Mouse (Mus musculus) embryonic facial prominence, embryonic 13.5 days (tissue): Measurements from ENCODE around the gene Timm13. TPM values are rescaled to one million over a fixed set of nuclear protein-coding genes. Genes with fewer than 3 reads are reported as not detected.
A peak's percentile ranks its signal among the peaks of the same experiment; 100 is the strongest.

Experiments
- ATAC-seq: fragments of 200-750 bp; cut with Nextera tagmentation; 2 replicates; pipeline ENCODE4 v1.8.0; 2017; ENCODE audit warnings: low read depth; ENCODE audit not compliant: insufficient number of reproducible peaks, insufficient read depth, low FRiP score, low TSS enrichment
- H3K27ac ChIP-seq: fragments of 300-500 bp; sonication (generic); 2 replicates; pipeline ENCODE4 v1.5.1; 2015; ENCODE audit warnings: moderate library complexity, mild to moderate bottlenecking, inconsistent platforms
- H3K27me3 ChIP-seq: fragments of 300-500 bp; sonication (generic); 2 replicates; pipeline ENCODE4 v1.6.1; 2015; ENCODE audit warnings: mild to moderate bottlenecking, inconsistent platforms
- H3K36me3 ChIP-seq: fragments of 300-500 bp; sonication (generic); 2 replicates; pipeline ENCODE4 v1.6.1; 2015; ENCODE audit warnings: mild to moderate bottlenecking, inconsistent platforms
- H3K4me1 ChIP-seq: fragments of 300-500 bp; sonication (generic); 2 replicates; pipeline ENCODE4 v1.6.1; 2015; ENCODE audit warnings: inconsistent platforms
- H3K4me2 ChIP-seq: fragments of 300-500 bp; sonication (generic); 2 replicates; pipeline ENCODE4 v1.6.1; 2015; ENCODE audit warnings: moderate library complexity, mild to moderate bottlenecking, inconsistent platforms
- H3K4me3 ChIP-seq: fragments of 300-500 bp; sonication (generic); 2 replicates; pipeline ENCODE4 v1.5.1; 2015; ENCODE audit warnings: mild to moderate bottlenecking, inconsistent platforms
- H3K9ac ChIP-seq: fragments of 300-500 bp; sonication (generic); 2 replicates; pipeline ENCODE4 v1.6.1; 2015; ENCODE audit warnings: mild to moderate bottlenecking, inconsistent platforms
- H3K9me3 ChIP-seq: fragments of 300-500 bp; sonication (generic); 2 replicates; pipeline ENCODE4 v1.6.1; 2016; ENCODE audit warnings: inconsistent platforms
- WGBS: fragments of 180-500 bp; shearing (Covaris S2); methylation state at CpG from one replicate; pipeline ENCODE4 v1.1.7; 2015; ENCODE audit warnings: mixed read lengths; 5-methylcytosine and 5-hydroxymethylcytosine counted together
- polyA plus RNA-seq: library from polyadenylated mRNA; unstranded; fragments of >200 nt; fragmentation: Nextera tagmentation; extraction: Ambion mirVana; gene quantifications from 2 replicates; pipeline ENCODE4 v1.2.1, GENCODE M21; 2015

The Timm13 gene
- polyA plus RNA-seq, 1 experiment from 2014 or later: 358 TPM

DNA sequence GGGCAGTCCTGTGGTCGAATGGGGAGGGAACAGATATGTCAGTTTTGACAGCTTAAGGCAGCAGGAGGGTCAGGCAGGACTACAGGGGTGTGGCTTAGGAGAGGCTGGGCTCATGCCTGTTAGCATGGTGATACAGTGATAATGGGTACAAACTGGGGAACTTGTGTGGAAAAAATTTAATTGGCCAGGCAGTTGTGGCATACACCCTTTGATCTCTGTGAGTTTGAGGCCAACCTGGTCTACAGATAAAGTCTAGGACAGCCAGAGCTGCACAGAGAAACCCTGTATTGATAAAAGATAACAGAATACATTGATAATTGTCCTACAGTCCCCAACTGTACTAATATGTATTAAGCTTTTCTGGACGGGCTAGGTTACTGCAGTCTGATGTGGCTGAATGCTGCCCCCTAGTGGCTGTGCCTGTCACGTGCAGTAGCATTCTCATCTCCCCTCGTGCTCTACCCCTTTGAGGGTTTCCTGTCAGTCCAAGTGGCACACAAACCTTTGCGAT lies 20.6 kb downstream of the Timm13 start:
- no peaks in the 10 kb centered on the region for H3K9me3 ChIP-seq
- no peak overlapping the region for H3K9ac ChIP-seq
- no peak for ATAC-seq
- H3K36me3 ChIP-seq: no peaks in the 10 kb centered on the region
- H3K27me3 ChIP-seq: no peaks in the 10 kb centered on the region
- H3K27ac ChIP-seq: no peak overlapping the region
- H3K4me3 ChIP-seq: no peak overlapping the region
- 19% methylated on average over 5 of the region's 5 CpGs for WGBS
- H3K4me1 ChIP-seq: no peaks in the 10 kb centered on the region
- no peak overlapping the region for H3K4me2 ChIP-seq

GRCm38 (mm10) chr10:80876594-80876993 lies 24.2 kb downstream of the Timm13 start:
- Histone ChIP-seq H3K27me3 (0 out of 2 replicates have a peak, but pooled peaks cover 5% of the 10 kb centered on the region), H3K36me3 (no peaks in the 10 kb centered on the region), H3K9ac (0 out of 2 replicates have a peak overlapping the region, but pooled peaks have one; percentile 44), H3K4me2 (no peak overlapping the region), H3K4me1 (no peaks in the 10 kb centered on the region), H3K4me3 (no peak overlapping the region), H3K27ac (no peak overlapping the region), H3K9me3 (no peaks in the 10 kb centered on the region)
- ATAC-seq: no peak
- 17% methylated on average over 3 of the region's 3 CpGs for WGBS

- H3K36me3 ChIP-seq: no peaks in the 10 kb centered on the region
- no peak overlapping the region for H3K9ac ChIP-seq
- no peak overlapping the region for H3K4me3 ChIP-seq
- H3K4me1 ChIP-seq: no peaks in the 10 kb centered on the region
- 33% methylated on average over 5 of the region's 5 CpGs for WGBS
- 0 out of 2 replicates have a peak, but pooled peaks cover 5% of the 10 kb centered on the region for H3K27me3 ChIP-seq
- no peaks in the 10 kb centered on the region for H3K9me3 ChIP-seq
- ATAC-seq: no peak
- no peak overlapping the region for H3K27ac ChIP-seq
- H3K4me2 ChIP-seq: no peak overlapping the region
Measured at GRCm38 (mm10) chr10:80876028-80876427, 24.7 kb downstream of the Timm13 start.

DNA sequence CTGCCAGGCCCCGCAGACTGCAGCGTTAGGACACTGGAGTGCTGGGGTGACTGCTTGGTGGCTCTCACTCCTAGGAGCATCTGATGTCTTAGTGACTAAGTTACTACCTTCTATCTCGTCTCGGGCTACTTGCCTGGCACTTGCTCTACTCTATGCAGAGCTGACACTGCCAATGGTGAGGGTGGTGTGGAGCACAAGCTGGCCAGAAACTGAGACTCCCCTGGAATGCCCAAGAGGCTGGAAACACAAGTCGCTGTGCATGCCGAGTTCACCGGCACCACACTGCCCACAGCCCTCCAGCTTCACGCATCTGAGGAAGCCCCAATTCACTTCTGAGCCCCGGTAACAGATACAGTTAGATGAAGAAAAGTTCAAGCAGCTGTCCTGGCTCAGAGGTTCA lies 26.7 kb downstream of the Timm13 start:
- no peak for ATAC-seq
- Histone ChIP-seq H3K4me2 (no peak overlapping the region), H3K36me3 (no peaks in the 10 kb centered on the region), H3K27ac (no peak overlapping the region), H3K4me3 (no peak overlapping the region), H3K9ac (peak overlapping the region; percentile 17; the same call in 1 of the 2 replicates), H3K27me3 (0 out of 2 replicates have a peak, but pooled peaks cover 5% of the 10 kb centered on the region), H3K4me1 (no peaks in the 10 kb centered on the region), H3K9me3 (no peaks in the 10 kb centered on the region)
- WGBS: 80% methylated on average over 9 of the region's 9 CpGs

- Histone ChIP-seq H3K27ac (no peak within 1 kb of the TSS), H3K9ac (no peak within 1 kb of the TSS), H3K36me3 (peaks cover 23% of the 10 kb centered on the region), H3K4me2 (no peak within 1 kb of the TSS), H3K9me3 (no peaks in the 10 kb centered on the region), H3K4me3 (no peak within 1 kb of the TSS), H3K4me1 (no peaks in the 10 kb centered on the region), H3K27me3 (0 out of 2 replicates have a peak, but pooled peaks cover 5% of the 10 kb centered on the region)
- ATAC-seq: no peak
- 20% methylated on average over 9 of the region's 9 CpGs for WGBS
Measured at GRCm38 (mm10) chr10:80871581-80871980, 29.2 kb downstream of the Timm13 start, which contains the start of gene Tmprss9. Gene Tmprss9 (plus strand): TSS chr10:80871848.

- H3K27ac ChIP-seq: no peak overlapping the region
- WGBS: 71% methylated on average over 1 of the region's 6 CpGs
- ATAC-seq: no peak
Measured at GRCm38 (mm10) chr10:80870993-80871392, 29.8 kb downstream of the Timm13 start.

GRCm38 (mm10) chr10:80864446-80864845 lies 36.3 kb downstream of the Timm13 start:
- Histone ChIP-seq H3K27ac (no peak overlapping the region), H3K4me3 (no peak overlapping the region), H3K9ac (no peak overlapping the region), H3K27me3 (no peaks in the 10 kb centered on the region), H3K4me2 (no peak overlapping the region), H3K4me1 (no peaks in the 10 kb centered on the region), H3K36me3 (peaks cover 78% of the 10 kb centered on the region), H3K9me3 (no peaks in the 10 kb centered on the region)
- 90% methylated on average over 16 of the region's 16 CpGs for WGBS
- ATAC-seq: no peak

More at GRCm38 (mm10) chr10:80870993-80871392, 29.8 kb downstream of the Timm13 start:
- 0 out of 2 replicates have a peak, but pooled peaks cover 5% of the 10 kb centered on the region for H3K27me3 ChIP-seq
- H3K9ac ChIP-seq: no peak overlapping the region
- no peaks in the 10 kb centered on the region for H3K9me3 ChIP-seq
- H3K4me2 ChIP-seq: no peak overlapping the region
- no peak overlapping the region for H3K4me3 ChIP-seq
- H3K4me1 ChIP-seq: no peaks in the 10 kb centered on the region
- H3K36me3 ChIP-seq: peaks cover 29% of the 10 kb centered on the region

GRCm38 (mm10) chr10:80862305-80862704 lies 38.5 kb downstream of the Timm13 start:
- H3K27ac ChIP-seq: no peak overlapping the region
- peaks cover 8% of the 10 kb centered on the region for H3K4me1 ChIP-seq
- H3K4me3 ChIP-seq: no peak overlapping the region
- H3K9ac ChIP-seq: no peak overlapping the region
- H3K9me3 ChIP-seq: no peaks in the 10 kb centered on the region
- H3K36me3 ChIP-seq: peaks cover 62% of the 10 kb centered on the region
- no peak for ATAC-seq
- WGBS: 91% methylated on average over 5 of the region's 5 CpGs
- no peak overlapping the region for H3K4me2 ChIP-seq
- H3K27me3 ChIP-seq: no peaks in the 10 kb centered on the region

- H3K9ac ChIP-seq: peak overlapping the region; percentile 92
- no peaks in the 10 kb centered on the region for H3K9me3 ChIP-seq
- no peaks in the 10 kb centered on the region for H3K27me3 ChIP-seq
- no peak for ATAC-seq
- WGBS: 82% methylated on average over 7 of the region's 7 CpGs
- H3K27ac ChIP-seq: no peak overlapping the region
- H3K36me3 ChIP-seq: peaks cover 26% of the 10 kb centered on the region
- H3K4me2 ChIP-seq: no peak overlapping the region
- H3K4me3 ChIP-seq: no peak overlapping the region
- peaks cover 37% of the 10 kb centered on the region for H3K4me1 ChIP-seq
Measured at GRCm38 (mm10) chr10:80858350-80858935, 42.3 kb downstream of the Timm13 start.

GRCm38 (mm10) chr10:80857848-80858247 lies 42.9 kb downstream of the Timm13 start:
- H3K9ac ChIP-seq: peak overlapping the region; percentile 92
- no peak for ATAC-seq
- peaks cover 40% of the 10 kb centered on the region for H3K4me1 ChIP-seq
- H3K27me3 ChIP-seq: no peaks in the 10 kb centered on the region
- H3K27ac ChIP-seq: peak overlapping the region; percentile 60; the same call in 1 of the 2 replicates
- 42% methylated on average over 3 of the region's 3 CpGs for WGBS
- H3K36me3 ChIP-seq: peaks cover 26% of the 10 kb centered on the region
- H3K4me2 ChIP-seq: peak overlapping the region; percentile 96
- H3K4me3 ChIP-seq: no peak overlapping the region
- H3K9me3 ChIP-seq: no peaks in the 10 kb centered on the region

GRCm38 (mm10) chr10:80857386-80857785 lies 43.4 kb downstream of the Timm13 start:
- Histone ChIP-seq H3K9ac (peak overlapping the region; percentile 92), H3K9me3 (no peaks in the 10 kb centered on the region), H3K36me3 (peaks cover 24% of the 10 kb centered on the region), H3K4me3 (no peak overlapping the region), H3K27me3 (no peaks in the 10 kb centered on the region), H3K4me2 (peak overlapping the region; percentile 96), H3K4me1 (peaks cover 40% of the 10 kb centered on the region), H3K27ac (peak overlapping the region; percentile 60; the same call in 1 of the 2 replicates)
- no peak for ATAC-seq
- WGBS: 34% methylated on average over 8 of the region's 8 CpGs

- no peak overlapping the region for H3K4me3 ChIP-seq
- peaks cover 40% of the 10 kb centered on the region for H3K4me1 ChIP-seq
- H3K9ac ChIP-seq: peak overlapping the region; percentile 92
- no peaks in the 10 kb centered on the region for H3K9me3 ChIP-seq
- no peak for ATAC-seq
- peak overlapping the region; percentile 96; the same call in 1 of the 2 replicates for H3K4me2 ChIP-seq
- WGBS: 66% methylated on average over 5 of the region's 5 CpGs
- H3K27ac ChIP-seq: peak overlapping the region; percentile 60; the same call in 1 of the 2 replicates
- peaks cover 24% of the 10 kb centered on the region for H3K36me3 ChIP-seq
- H3K27me3 ChIP-seq: no peaks in the 10 kb centered on the region
Measured at GRCm38 (mm10) chr10:80856908-80857307, 43.9 kb downstream of the Timm13 start.
